Mouse (Mus musculus) embryonic facial prominence, embryonic 13.5 days (tissue): ENCODE data around the gene Omt2b. TPM values are rescaled to one million over a fixed set of nuclear protein-coding genes. Genes with fewer than 3 reads are reported as not detected.
"Not testable (repeated sequence)": the region's sequence is repeated elsewhere in the genome, so short reads cannot be mapped to it uniquely, and the experiment has no call there.

ENCODE experiments used
- ATAC-seq: fragments of 200-750 bp; cut with Nextera tagmentation; 2 replicates; pipeline ENCODE4 v1.8.0; 2017; ENCODE audit warnings: low read depth; ENCODE audit not compliant: insufficient number of reproducible peaks, insufficient read depth, low FRiP score, low TSS enrichment
- H3K27ac ChIP-seq: fragments of 300-500 bp; sonication (generic); 2 replicates; pipeline ENCODE4 v1.5.1; 2015; ENCODE audit warnings: moderate library complexity, mild to moderate bottlenecking, inconsistent platforms
- H3K27me3 ChIP-seq: fragments of 300-500 bp; sonication (generic); 2 replicates; pipeline ENCODE4 v1.6.1; 2015; ENCODE audit warnings: mild to moderate bottlenecking, inconsistent platforms
- H3K36me3 ChIP-seq: fragments of 300-500 bp; sonication (generic); 2 replicates; pipeline ENCODE4 v1.6.1; 2015; ENCODE audit warnings: mild to moderate bottlenecking, inconsistent platforms
- H3K4me1 ChIP-seq: fragments of 300-500 bp; sonication (generic); 2 replicates; pipeline ENCODE4 v1.6.1; 2015; ENCODE audit warnings: inconsistent platforms
- H3K4me2 ChIP-seq: fragments of 300-500 bp; sonication (generic); 2 replicates; pipeline ENCODE4 v1.6.1; 2015; ENCODE audit warnings: moderate library complexity, mild to moderate bottlenecking, inconsistent platforms
- H3K4me3 ChIP-seq: fragments of 300-500 bp; sonication (generic); 2 replicates; pipeline ENCODE4 v1.5.1; 2015; ENCODE audit warnings: mild to moderate bottlenecking, inconsistent platforms
- H3K9ac ChIP-seq: fragments of 300-500 bp; sonication (generic); 2 replicates; pipeline ENCODE4 v1.6.1; 2015; ENCODE audit warnings: mild to moderate bottlenecking, inconsistent platforms
- H3K9me3 ChIP-seq: fragments of 300-500 bp; sonication (generic); 2 replicates; pipeline ENCODE4 v1.6.1; 2016; ENCODE audit warnings: inconsistent platforms
- WGBS: fragments of 180-500 bp; shearing (Covaris S2); methylation state at CpG from one replicate; pipeline ENCODE4 v1.1.7; 2015; ENCODE audit warnings: mixed read lengths; 5-methylcytosine and 5-hydroxymethylcytosine counted together
- polyA plus RNA-seq: library from polyadenylated mRNA; unstranded; fragments of >200 nt; fragmentation: Nextera tagmentation; extraction: Ambion mirVana; gene quantifications from 2 replicates; pipeline ENCODE4 v1.2.1, GENCODE M21; 2015

Omt2b gene
- polyA plus RNA-seq, 1 experiment from 2014 or later: not detected

DNA sequence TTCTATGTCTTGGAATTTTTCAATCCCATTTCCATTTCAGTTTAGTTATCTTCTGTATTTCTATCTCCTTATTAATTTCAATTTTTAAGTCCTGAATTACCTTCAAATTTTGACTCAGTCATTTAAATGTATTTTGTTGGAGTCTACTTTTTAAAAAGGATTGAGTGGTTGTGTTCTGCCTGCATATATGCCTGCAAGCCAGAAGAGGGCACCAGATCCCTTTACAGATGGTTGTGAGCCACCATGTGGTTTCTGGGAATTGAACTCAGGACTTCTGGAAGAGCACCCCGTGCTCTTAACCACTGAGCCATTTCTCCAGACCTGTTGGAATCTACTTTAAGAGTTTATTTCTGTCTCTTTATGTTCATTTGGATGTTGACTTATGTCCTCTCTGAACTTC, 7.9 kb upstream of the Omt2b start:
- Histone ChIP-seq H3K9ac (no peak overlapping the region), H3K9me3 (no peaks in the 10 kb centered on the region), H3K4me3 (no peak overlapping the region), H3K36me3 (no peaks in the 10 kb centered on the region), H3K4me2 (no peak overlapping the region), H3K4me1 (no peaks in the 10 kb centered on the region), H3K27me3 (no peaks in the 10 kb centered on the region), H3K27ac (no peak overlapping the region)
- no peak for ATAC-seq
- 34% methylated on average over 1 of the region's 1 CpGs for WGBS

DNA sequence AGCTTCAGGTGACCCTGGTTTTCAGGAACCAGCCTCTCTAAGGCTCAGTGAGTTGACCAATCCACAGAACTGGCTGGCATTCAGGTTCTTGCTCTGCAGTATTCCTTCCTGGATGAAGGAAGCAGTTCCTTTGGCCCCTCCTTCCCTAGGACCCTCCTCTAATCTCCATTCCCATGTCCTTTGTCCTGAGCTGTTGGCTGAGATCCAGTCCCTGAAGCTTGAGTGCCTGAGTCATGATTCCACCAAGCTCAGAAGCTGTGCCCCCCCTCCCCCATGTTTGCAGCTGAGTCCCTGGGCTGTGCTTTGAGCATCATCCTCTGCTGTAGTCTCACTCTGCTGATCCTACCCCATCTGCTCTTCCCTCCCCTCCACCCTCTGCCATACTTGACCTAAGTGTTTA, 9.7 kb downstream of the Omt2b start:
- ATAC-seq, H3K4me3 ChIP-seq, H3K9me3 ChIP-seq, H3K27me3 ChIP-seq, H3K4me2 ChIP-seq, H3K36me3 ChIP-seq, H3K4me1 ChIP-seq, H3K27ac ChIP-seq, H3K9ac ChIP-seq: not testable (repeated sequence)

DNA sequence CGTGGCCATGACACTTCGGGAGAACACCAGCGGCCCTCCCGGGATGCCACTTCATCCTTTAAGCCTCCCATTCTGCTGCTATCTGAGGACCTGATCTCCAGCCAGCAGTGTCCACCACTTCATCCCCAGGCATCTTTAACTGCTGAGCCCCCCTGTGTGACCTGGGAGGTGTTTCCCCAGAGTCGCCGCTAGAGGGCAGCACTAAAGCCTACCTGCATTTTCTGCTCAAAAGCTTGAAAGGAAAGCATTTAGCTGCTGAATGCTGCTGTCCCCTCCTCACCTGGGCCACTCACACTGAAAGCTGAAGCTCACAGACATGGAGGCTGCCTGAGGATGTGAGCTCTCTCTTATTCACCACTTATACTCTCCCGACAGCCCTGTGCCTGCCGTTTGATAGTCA, 12.9 kb downstream of the Omt2b start:
- not testable (repeated sequence) for H3K9me3 ChIP-seq, H3K4me1 ChIP-seq, H3K27me3 ChIP-seq, H3K9ac ChIP-seq, H3K4me2 ChIP-seq, H3K27ac ChIP-seq, ATAC-seq, H3K36me3 ChIP-seq, H3K4me3 ChIP-seq
- 21% methylated on average over 8 of the region's 8 CpGs for WGBS

DNA sequence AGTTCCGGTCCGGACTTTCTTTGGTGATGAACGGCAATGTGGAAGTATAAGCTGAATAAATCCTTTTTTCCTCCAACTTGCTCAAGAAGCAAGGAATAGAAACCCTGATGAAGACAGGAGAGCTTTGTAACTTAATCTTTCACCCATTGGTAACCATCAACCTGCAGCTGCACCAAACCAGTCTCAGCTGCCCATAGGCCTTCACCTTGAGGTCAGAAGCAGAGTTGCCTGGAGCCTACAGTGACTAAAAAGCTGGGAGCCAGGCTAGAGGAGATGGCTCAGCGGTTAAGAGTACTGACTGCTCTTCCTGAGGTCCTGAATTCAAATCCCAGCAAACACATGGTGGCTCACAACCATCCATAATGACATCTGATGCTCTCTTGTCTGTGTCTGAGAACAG, 15.1 kb downstream of the Omt2b start:
- not testable (repeated sequence) for ATAC-seq, H3K27me3 ChIP-seq, H3K4me1 ChIP-seq, H3K36me3 ChIP-seq, H3K9me3 ChIP-seq, H3K9ac ChIP-seq, H3K4me2 ChIP-seq, H3K4me3 ChIP-seq, H3K27ac ChIP-seq
- WGBS: 87% methylated on average over 4 of the region's 4 CpGs

DNA sequence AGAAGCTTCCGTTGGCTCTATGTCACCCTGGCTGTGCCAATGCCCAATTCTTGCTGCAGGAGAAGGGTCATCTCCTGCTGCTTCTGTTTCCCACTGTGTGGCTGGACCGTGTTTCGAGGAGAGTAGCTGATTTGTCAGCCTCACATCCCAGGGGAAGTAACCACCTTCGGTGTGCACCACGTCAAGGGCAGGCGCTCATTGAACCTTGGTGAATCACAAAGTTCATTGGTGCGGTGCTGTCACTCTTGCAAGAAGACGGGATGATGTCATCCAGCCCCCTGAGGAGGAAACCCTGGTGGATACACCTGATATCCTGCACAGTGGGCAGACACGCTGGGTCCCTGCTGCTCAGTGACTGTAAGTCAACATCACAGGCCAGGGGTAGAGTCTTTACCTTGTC, 15.7 kb downstream of the Omt2b start:
- 83% methylated on average over 9 of the region's 9 CpGs for WGBS
- ATAC-seq, H3K4me2 ChIP-seq, H3K9me3 ChIP-seq, H3K36me3 ChIP-seq, H3K27ac ChIP-seq, H3K4me1 ChIP-seq, H3K9ac ChIP-seq, H3K27me3 ChIP-seq, H3K4me3 ChIP-seq: not testable (repeated sequence)

DNA sequence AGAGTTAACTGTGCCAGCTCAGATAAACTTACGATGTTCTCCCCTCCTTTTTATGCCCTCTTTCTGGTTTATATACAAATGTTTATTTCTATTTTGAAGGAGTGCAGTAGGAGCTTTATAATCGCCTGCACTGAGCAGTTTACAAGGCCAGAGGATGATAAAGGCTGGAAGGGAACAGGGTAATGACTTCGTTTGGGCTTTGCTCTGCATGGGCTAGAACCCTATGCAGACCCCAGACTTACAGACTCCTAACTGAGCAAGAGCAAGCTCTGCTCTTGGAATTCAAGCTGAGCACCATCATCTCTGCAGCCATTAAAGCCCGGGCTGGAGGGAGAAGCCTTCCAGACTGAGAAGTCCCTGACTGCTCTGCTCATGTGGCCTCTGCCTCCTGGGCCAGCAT, 17.8 kb downstream of the Omt2b start:
- H3K9me3 ChIP-seq: not testable (repeated sequence)

DNA sequence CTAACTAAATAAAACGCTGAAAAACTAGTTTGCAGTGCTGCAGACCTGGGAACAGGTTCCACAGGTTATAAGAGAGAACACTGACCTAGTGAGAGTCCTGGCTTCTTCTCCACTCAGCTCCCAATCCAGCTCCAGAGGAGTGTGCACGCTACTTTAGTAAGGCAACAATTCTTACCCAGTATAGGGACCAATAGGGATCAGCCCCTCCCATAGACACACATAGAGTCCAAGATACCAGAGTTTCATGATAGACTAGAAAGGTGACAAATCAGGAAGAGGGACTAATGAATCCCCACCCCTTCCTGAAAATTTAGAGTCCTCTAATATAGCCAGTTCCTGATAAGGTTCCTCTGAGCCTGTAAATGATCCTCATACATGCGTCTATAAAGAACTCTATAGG, 19.6 kb downstream of the Omt2b start:
- Histone ChIP-seq H3K9ac (no peak overlapping the region), H3K27ac (no peak overlapping the region), H3K4me1 (no peaks in the 10 kb centered on the region), H3K27me3 (no peaks in the 10 kb centered on the region), H3K36me3 (no peaks in the 10 kb centered on the region), H3K4me2 (no peak overlapping the region), H3K9me3 (no peaks in the 10 kb centered on the region), H3K4me3 (no peak overlapping the region)
- no peak for ATAC-seq
- WGBS: 57% methylated on average over 3 of the region's 3 CpGs

More for the DNA sequence above, 17.8 kb downstream of the Omt2b start:
- H3K4me3 ChIP-seq, H3K4me1 ChIP-seq, ATAC-seq, H3K27ac ChIP-seq, H3K27me3 ChIP-seq, H3K36me3 ChIP-seq, H3K9ac ChIP-seq, H3K4me2 ChIP-seq: not testable (repeated sequence)
- WGBS: 61% methylated on average over 4 of the region's 4 CpGs

DNA sequence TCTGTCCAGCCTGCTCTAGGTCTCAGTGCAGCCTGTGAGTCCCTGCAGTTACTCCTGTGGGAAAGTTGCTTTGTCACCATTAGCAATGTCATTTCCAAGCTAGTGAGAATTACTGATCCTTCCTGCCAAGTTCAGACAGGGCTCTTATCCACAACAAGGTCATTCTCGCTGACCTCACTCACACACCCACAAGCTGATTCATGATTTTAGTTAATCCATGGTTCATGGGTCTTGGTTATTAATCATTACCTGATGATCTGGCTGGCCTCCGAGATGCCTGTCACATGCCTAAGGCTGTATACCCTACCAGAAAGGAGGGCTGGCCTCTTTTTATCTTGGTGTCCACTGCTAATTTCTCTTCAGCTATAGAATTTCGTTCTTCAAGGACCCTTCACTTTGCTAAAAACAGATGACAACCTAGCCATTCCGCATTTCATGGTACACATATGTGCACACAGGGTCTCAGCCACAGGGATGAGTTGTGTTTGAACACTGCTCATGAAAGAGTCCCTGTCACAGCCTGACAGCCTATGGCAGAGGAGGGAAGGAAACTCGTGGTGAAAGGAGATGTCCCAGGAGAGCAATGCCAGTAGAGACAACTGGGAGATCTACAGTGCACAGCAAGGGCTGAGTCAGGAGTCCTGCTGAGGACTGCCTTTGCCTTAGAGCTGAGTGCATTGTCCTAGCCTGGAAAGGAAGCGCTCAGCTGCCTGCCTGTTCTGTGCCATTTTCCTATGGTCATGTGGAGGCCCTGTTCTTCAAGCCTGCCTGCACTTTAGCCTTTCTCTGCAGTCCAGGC, 21.0 kb downstream of the Omt2b start:
- 53% methylated on average over 6 of the region's 6 CpGs for WGBS

DNA sequence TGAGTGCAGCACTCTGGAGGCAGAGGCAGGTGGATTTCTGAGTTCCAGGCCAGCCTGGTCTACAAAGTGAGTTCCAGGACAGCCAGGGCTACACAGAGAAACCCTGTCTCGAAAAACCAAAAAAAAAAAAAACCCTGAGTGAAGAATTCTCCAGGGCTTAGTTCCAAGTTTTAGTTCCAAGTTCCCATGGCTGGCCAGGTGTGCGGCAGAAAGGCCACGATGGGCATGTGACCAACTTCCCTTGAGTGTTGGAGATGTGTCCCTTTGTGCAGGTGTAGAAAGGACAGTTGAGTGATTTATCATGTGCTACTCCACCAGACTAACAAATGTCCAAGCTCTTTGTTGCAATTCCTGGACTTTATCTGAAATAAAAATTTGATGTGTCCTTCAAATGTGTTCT, 21.8 kb downstream of the Omt2b start:
- not testable (repeated sequence) for H3K4me2 ChIP-seq, H3K27me3 ChIP-seq, ATAC-seq, H3K36me3 ChIP-seq, H3K9me3 ChIP-seq, H3K4me3 ChIP-seq, H3K9ac ChIP-seq, H3K27ac ChIP-seq, H3K4me1 ChIP-seq
- WGBS: 86% methylated on average over 3 of the region's 3 CpGs

More for the DNA sequence above, 21.0 kb downstream of the Omt2b start:
- H3K4me2 ChIP-seq, ATAC-seq, H3K9me3 ChIP-seq, H3K9ac ChIP-seq, H3K4me3 ChIP-seq, H3K36me3 ChIP-seq, H3K27ac ChIP-seq, H3K27me3 ChIP-seq, H3K4me1 ChIP-seq: not testable (repeated sequence)

DNA sequence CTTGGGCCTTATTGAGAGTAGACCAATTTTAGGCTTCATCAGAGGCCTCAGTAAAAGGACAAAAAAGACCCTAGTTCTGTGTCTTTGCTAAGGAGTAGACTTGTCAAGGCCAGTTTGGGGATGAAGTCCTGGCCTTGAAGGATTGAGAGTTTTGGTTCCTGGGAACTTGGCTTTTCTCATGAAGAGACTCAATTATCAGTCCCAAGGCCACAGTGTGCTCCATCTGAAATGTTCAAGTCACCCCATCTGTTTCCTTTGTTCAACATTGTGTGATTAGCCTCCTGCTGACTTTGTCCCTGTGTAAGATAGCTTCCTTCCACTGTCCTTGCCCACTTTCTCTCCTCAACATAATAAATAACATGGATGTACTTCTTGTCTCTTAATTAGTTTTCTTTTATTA, 22.6 kb downstream of the Omt2b start:
- H3K4me3 ChIP-seq, H3K4me2 ChIP-seq, H3K27me3 ChIP-seq, H3K9ac ChIP-seq, H3K4me1 ChIP-seq, H3K9me3 ChIP-seq, ATAC-seq, H3K27ac ChIP-seq, H3K36me3 ChIP-seq: not testable (repeated sequence)

DNA sequence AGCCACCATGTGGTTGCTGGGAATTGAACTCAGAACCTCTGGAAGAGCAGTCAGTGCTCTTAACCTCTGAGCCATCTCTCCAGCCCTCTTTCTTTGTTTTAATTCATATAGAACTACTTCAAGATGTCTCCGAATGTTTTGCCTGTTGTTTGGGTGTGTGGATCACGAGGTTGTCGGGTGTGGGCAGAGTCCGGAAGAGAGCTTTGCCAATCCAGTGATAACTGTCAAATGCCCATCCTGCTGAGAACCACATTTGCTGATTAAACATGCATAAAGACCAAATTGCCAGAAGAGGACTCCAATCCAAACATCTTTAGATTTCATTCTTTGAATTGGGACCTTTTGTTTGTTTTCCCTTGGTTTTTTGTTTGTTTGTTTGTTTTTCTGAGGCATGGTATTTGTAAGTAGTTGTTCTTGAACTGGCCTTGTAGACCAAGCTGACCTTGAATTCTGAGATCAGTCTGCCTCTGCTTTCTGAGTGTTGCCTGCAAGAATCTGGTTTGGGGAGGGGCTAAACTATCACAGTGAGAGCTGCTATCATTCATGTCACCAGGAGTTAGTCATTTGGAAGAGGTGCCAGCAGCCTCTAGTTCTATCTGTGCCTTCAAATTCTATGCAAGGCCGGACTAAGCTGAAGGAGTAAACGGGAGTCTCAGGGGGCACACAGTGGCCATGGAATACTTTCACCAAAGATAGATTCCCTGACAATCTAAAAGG, 24.3 kb downstream of the Omt2b start:
- ATAC-seq: no peak
- no peaks in the 10 kb centered on the region for H3K36me3 ChIP-seq
- H3K9ac ChIP-seq: no peak overlapping the region
- H3K4me3 ChIP-seq: no peak overlapping the region
- H3K27ac ChIP-seq: no peak overlapping the region
- H3K9me3 ChIP-seq: no peaks in the 10 kb centered on the region
- WGBS: 81% methylated on average over 6 of the region's 6 CpGs
- no peaks in the 10 kb centered on the region for H3K27me3 ChIP-seq
- no peak overlapping the region for H3K4me2 ChIP-seq
- no peaks in the 10 kb centered on the region for H3K4me1 ChIP-seq
